12 mouse cellular contexts compared by ENCODE assay signal in genomic region chr10:117947911-117948310, GRCm38 (mm10).
DNase-seq lines count a peak whose midpoint lies in the region; ATAC-seq and TF ChIP-seq lines count a peak whose summit lies in the region.
"Had no signal": no experiment of that assay in that cellular context is flagged by ENCODE, and none has a peak within 500 bp of the region (broad histone marks: within the 10 kb centered on the region; RNA-seq: fewer than 3 reads in every experiment).

No protein-coding gene starts in this region.

- H3K4me1 ChIP-seq in heart, embryonic 13.5 days, result peaks cover 12% of the 10 kb centered on the region
- peaks cover 22% of the 10 kb centered on the region for H3K4me1 ChIP-seq in spleen, adult 2 months (ENCODE audit: control insufficient read depth, insufficient read depth, insufficient read length)
- 0 out of 2 replicates have a peak, but pooled peaks cover 9% of the 10 kb centered on the region for H3K4me1 ChIP-seq in limb, embryonic 14.5 days (ENCODE audit: control insufficient read depth, insufficient read depth, low read length)
- H3K4me1 ChIP-seq in liver, postnatal 0 days (ENCODE audit: insufficient read depth), result 0 out of 2 replicates have a peak, but pooled peaks cover 4% of the 10 kb centered on the region
- H3K4me1 ChIP-seq: midbrain, embryonic 15.5 days had no signal

- no peak for TF ChIP-seq POLR2A in spleen, adult 2 months (IDR thresholded peaks at IDR 0.05; ENCODE audit: low read depth, low read length)
- TF ChIP-seq POLR2A in limb, embryonic 14.5 days (IDR thresholded peaks at IDR 0.05; ENCODE audit: borderline replicate concordance, extremely low read depth, insufficient read depth, insufficient read length), result no peak

- no peaks in the 10 kb centered on the region for H3K9me3 ChIP-seq in heart, embryonic 13.5 days
- no peaks in the 10 kb centered on the region for H3K9me3 ChIP-seq in limb, embryonic 14.5 days (ENCODE audit: control insufficient read depth, low read length)
- H3K9me3 ChIP-seq in liver, postnatal 0 days (ENCODE audit: low read length), result no peaks in the 10 kb centered on the region
- H3K9me3 ChIP-seq: midbrain, embryonic 15.5 days had no signal

- DNase-seq in heart, adult 8-10 months (ENCODE audit: low spot score), result no peak
- DNase-seq in spleen, adult 2 months (ENCODE audit: low read depth in 1 of 2, low spot score in 2 of 2), result peak; percentile 25 to 75
- DNase-seq in spleen, adult 18-20 months, result no peak
- DNase-seq in limb, embryonic 14.5 days (ENCODE audit: low spot score), result no peak
- no peak for DNase-seq in left cerebral cortex, adult 8-10 months (ENCODE audit: low spot score in 2 of 2)
- no peak for DNase-seq in liver, postnatal 0 days
- no peak for DNase-seq in c-Kit-positive CD71-positive TER-119-positive erythroid progenitor cells, embryonic 14.5 days (ENCODE audit: low spot score)
- DNase-seq: cerebellum, adult 2 months; lung, adult 2 months had no signal

- H3K9ac ChIP-seq in heart, embryonic 13.5 days, result peak overlapping the region; percentile 60
- H3K9ac ChIP-seq in limb, embryonic 14.5 days (ENCODE audit: low read depth, low read length, severe bottlenecking), result no peak overlapping the region
- H3K9ac ChIP-seq in liver, postnatal 0 days (replicated peaks), result no peak overlapping the region
- H3K9ac ChIP-seq: midbrain, embryonic 15.5 days had no signal

- H3K27ac ChIP-seq in heart, embryonic 13.5 days (replicated peaks), result 0 out of 2 replicates have a peak overlapping the region, but pooled peaks have one; percentile 12
- H3K27ac ChIP-seq in spleen, adult 2 months (ENCODE audit: insufficient read depth, low read length), result peak overlapping the region; percentile 27; the same call in 1 of the 2 replicates
- no peak overlapping the region for H3K27ac ChIP-seq in limb, embryonic 14.5 days (replicated peaks; ENCODE audit: low read depth, low read length)
- H3K27ac ChIP-seq in liver, postnatal 0 days (ENCODE audit: low read depth), result no peak overlapping the region
- H3K27ac ChIP-seq: hindbrain, postnatal 0 days; midbrain, embryonic 15.5 days had no signal

- no peak for TF ChIP-seq EP300 in liver, postnatal 0 days (IDR thresholded peaks at IDR 0.05; ENCODE audit: low read depth)

- H3K36me3 ChIP-seq in heart, embryonic 13.5 days, result no peaks in the 10 kb centered on the region
- H3K36me3 ChIP-seq in spleen, adult 2 months (ENCODE audit: control insufficient read depth, insufficient read depth, low read length), result no peaks in the 10 kb centered on the region
- no peaks in the 10 kb centered on the region for H3K36me3 ChIP-seq in limb, embryonic 14.5 days (ENCODE audit: control insufficient read depth, insufficient read depth, low read length)
- no peaks in the 10 kb centered on the region for H3K36me3 ChIP-seq in liver, postnatal 0 days (replicated peaks; ENCODE audit: insufficient read depth, low read length)
- H3K36me3 ChIP-seq: midbrain, embryonic 15.5 days had no signal

- H3K4me3 ChIP-seq in heart, embryonic 13.5 days, result no peak overlapping the region; the same call in 1 of the 2 replicates
- H3K4me3 ChIP-seq in spleen, adult 2 months (ENCODE audit: extremely low read depth, insufficient read depth, insufficient read length), result no peak overlapping the region
- H3K4me3 ChIP-seq in limb, embryonic 14.5 days (replicated peaks; ENCODE audit: low read length), result 0 out of 2 replicates have a peak overlapping the region, but pooled peaks have one; percentile 14
- H3K4me3 ChIP-seq in liver, postnatal 0 days (ENCODE audit: low read depth, low read length), result no peak overlapping the region
- H3K4me3 ChIP-seq: midbrain, embryonic 15.5 days had no signal

- H3K27me3 ChIP-seq in heart, embryonic 13.5 days (replicated peaks), result no peaks in the 10 kb centered on the region
- no peaks in the 10 kb centered on the region for H3K27me3 ChIP-seq in spleen, adult 2 months (ENCODE audit: control insufficient read depth, insufficient read depth, low read length)
- H3K27me3 ChIP-seq in limb, embryonic 14.5 days (ENCODE audit: control insufficient read depth, insufficient read depth, low read length), result no peaks in the 10 kb centered on the region
- H3K27me3 ChIP-seq in liver, postnatal 0 days (ENCODE audit: insufficient read depth, low read length), result no peaks in the 10 kb centered on the region
- H3K27me3 ChIP-seq: midbrain, embryonic 15.5 days had no signal

- no peak for ATAC-seq in heart, embryonic 13.5 days (ENCODE audit: extremely low read depth, insufficient number of reproducible peaks, low FRiP score, low TSS enrichment)
- ATAC-seq in limb, embryonic 14.5 days (ENCODE audit: low FRiP score, low read depth), result no peak
- ATAC-seq in liver, postnatal 0 days, result no peak
- ATAC-seq: hindbrain, postnatal 0 days; midbrain, embryonic 15.5 days had no signal

- H3K4me2 ChIP-seq in heart, embryonic 13.5 days, result peak overlapping the region; percentile 64
- peak overlapping the region; percentile 47 for H3K4me2 ChIP-seq in limb, embryonic 14.5 days (replicated peaks; ENCODE audit: low read depth, low read length, severe bottlenecking)
- no peak overlapping the region for H3K4me2 ChIP-seq in liver, postnatal 0 days (ENCODE audit: low read depth, low read length)
- H3K4me2 ChIP-seq: midbrain, embryonic 15.5 days had no signal

- no peak for TF ChIP-seq CTCF in spleen, adult 2 months (IDR thresholded peaks at IDR 0.05; ENCODE audit: extremely low read depth, insufficient read depth, insufficient read length, insufficient replicate concordance)
- TF ChIP-seq CTCF in liver, postnatal 0 days (IDR thresholded peaks at IDR 0.05; ENCODE audit: low read depth), result no peak

- WGBS in heart, embryonic 13.5 days, result 74% methylated on average over 7 of the region's 7 CpGs
- 56% methylated on average over 7 of the region's 7 CpGs for WGBS in spleen, adult 2 months
- WGBS in limb, embryonic 14.5 days, result 58% methylated on average over 7 of the region's 7 CpGs
- 71% methylated on average over 7 of the region's 7 CpGs for WGBS in liver, postnatal 0 days (ENCODE audit: insufficient replicate concordance)

Comparison
In these comparisons a context has a peak if more than half of its experiments do, and no peak if none do; other contexts are left out.
1. DNase-seq: peak in spleen, adult 2 months (2 of 2); none in heart, adult 8-10 months (single experiment), spleen, adult 18-20 months (0 of 2), limb, embryonic 14.5 days (single experiment), left cerebral cortex, adult 8-10 months (0 of 2), liver, postnatal 0 days (single experiment) and c-Kit-positive CD71-positive TER-119-positive erythroid progenitor cells, embryonic 14.5 days (single experiment).
2. H3K27ac ChIP-seq: peak in heart, embryonic 13.5 days (single experiment) and spleen, adult 2 months (single experiment); none in limb, embryonic 14.5 days (single experiment) and liver, postnatal 0 days (single experiment).